ENCODE assay signal across 18 mouse cellular contexts in genomic region chr16:94066771-94067170, GRCm38 (mm10). TPM values are rescaled to one million over a fixed set of nuclear protein-coding genes. Genes with fewer than 3 reads are reported as not detected.
DNase-seq lines count a peak whose midpoint lies in the region; ATAC-seq and TF ChIP-seq lines count a peak whose summit lies in the region.
"Had no signal": no experiment of that assay in that cellular context is flagged by ENCODE, and none has a peak within 500 bp of the region (broad histone marks: within the 10 kb centered on the region; RNA-seq: fewer than 3 reads in every experiment).

No protein-coding gene starts in this region.

- WGBS in heart, embryonic 14.5 days, result 41% methylated on average over 6 of the region's 6 CpGs
- 60% methylated on average over 6 of the region's 6 CpGs for WGBS in liver, embryonic 13.5 days (ENCODE audit: insufficient replicate concordance)
- 54% methylated on average over 6 of the region's 6 CpGs for WGBS in liver, postnatal 0 days (ENCODE audit: insufficient replicate concordance)

- H3K27ac ChIP-seq in heart, embryonic 14.5 days (replicated peaks in 1 of 2; ENCODE audit: control insufficient read depth in 1 of 2, insufficient read depth in 1 of 2, low read depth in 2 of 2, low read length in 2 of 2), result no peak overlapping the region
- H3K27ac ChIP-seq in liver, embryonic 13.5 days, result no peak overlapping the region
- H3K27ac ChIP-seq in liver, postnatal 0 days (ENCODE audit: low read depth), result no peak overlapping the region
- no peak overlapping the region for H3K27ac ChIP-seq in ES-E14 (ENCODE audit: insufficient read depth, low read depth, low read length, poor library complexity, severe bottlenecking)
- H3K27ac ChIP-seq: forebrain, embryonic 15.5 days; neural tube, embryonic 12.5 days; stomach, embryonic 15.5 days had no signal

- no peak overlapping the region for H3K9ac ChIP-seq in heart, embryonic 14.5 days (ENCODE audit: low read length)
- H3K9ac ChIP-seq in liver, embryonic 13.5 days, result no peak overlapping the region
- H3K9ac ChIP-seq in liver, postnatal 0 days (replicated peaks), result no peak overlapping the region
- peak overlapping the region; percentile 63; the same call in 1 of the 2 replicates for H3K9ac ChIP-seq in ES-E14 (ENCODE audit: insufficient read depth, low read depth, low read length, poor library complexity, severe bottlenecking)
- H3K9ac ChIP-seq: forebrain, embryonic 15.5 days; neural tube, embryonic 12.5 days; stomach, embryonic 15.5 days had no signal

- ATAC-seq in heart, embryonic 14.5 days (ENCODE audit: insufficient number of reproducible peaks, insufficient read depth, low FRiP score, low read depth), result no peak
- ATAC-seq in liver, embryonic 13.5 days (ENCODE audit: low read depth), result no peak
- ATAC-seq in liver, postnatal 0 days, result no peak
- ATAC-seq: forebrain, embryonic 15.5 days had no signal

- no peaks in the 10 kb centered on the region; the same call in 1 of the 2 replicates for H3K27me3 ChIP-seq in heart, embryonic 14.5 days (ENCODE audit: control insufficient read depth, insufficient read depth, low read length)
- H3K27me3 ChIP-seq in liver, embryonic 13.5 days, result no peaks in the 10 kb centered on the region
- no peaks in the 10 kb centered on the region for H3K27me3 ChIP-seq in liver, postnatal 0 days (ENCODE audit: insufficient read depth, low read length)
- H3K27me3 ChIP-seq: stomach, embryonic 15.5 days had no signal

- TF ChIP-seq CTCF in liver, postnatal 0 days (IDR thresholded peaks at IDR 0.05; ENCODE audit: low read depth), result no peak

- peaks cover 6 to 11% of the 10 kb centered on the region in 2 experiments for H3K4me1 ChIP-seq in heart, embryonic 14.5 days (ENCODE audit: control insufficient read depth in 2 of 2, insufficient read depth in 2 of 2, low read length in 2 of 2)
- H3K4me1 ChIP-seq in liver, embryonic 13.5 days (replicated peaks), result peaks cover 5% of the 10 kb centered on the region; the same call in 1 of the 2 replicates
- no peaks in the 10 kb centered on the region for H3K4me1 ChIP-seq in liver, postnatal 0 days (ENCODE audit: insufficient read depth)
- peaks cover 0 to 6% of the 10 kb centered on the region in 2 experiments; a peak in 1 of 4 replicates for H3K4me1 ChIP-seq in ES-E14 (ENCODE audit: control insufficient read depth in 2 of 2, insufficient read depth in 2 of 2, low read length in 2 of 2, poor library complexity in 1 of 2)
- H3K4me1 ChIP-seq: forebrain, embryonic 15.5 days; neural tube, embryonic 12.5 days; stomach, embryonic 15.5 days had no signal

- no peak for DNase-seq in heart, postnatal 36 days
- no peak for DNase-seq in liver, embryonic 13.5 days
- DNase-seq in liver, postnatal 0 days, result no peak
- no peak for DNase-seq in ES-E14 (ENCODE audit: low read depth, low spot score)
- peak; percentile 19 for DNase-seq in fat pad, adult 2 months (ENCODE audit: extremely low read depth, low read depth, low spot score)
- no peak for DNase-seq in adrenal gland, postnatal 14 days
- no peak for DNase-seq in layer of hippocampus, postnatal 25 days (ENCODE audit: extremely low spot score in 1 of 2, low spot score in 1 of 2)
- DNase-seq: adrenal gland, adult 2 months; midbrain, embryonic 14.5 days; thymus, postnatal 14 days had no signal

- 0 out of 4 replicates have a peak overlapping the region, but pooled peaks of 1 of the 2 experiments have one; percentile 15 for H3K4me3 ChIP-seq in heart, embryonic 14.5 days (ENCODE audit: control insufficient read depth in 1 of 2, insufficient read depth in 1 of 2, low read depth in 1 of 2, low read length in 2 of 2)
- H3K4me3 ChIP-seq in liver, embryonic 13.5 days (replicated peaks), result no peak overlapping the region
- H3K4me3 ChIP-seq in liver, postnatal 0 days (ENCODE audit: low read depth, low read length), result no peak overlapping the region
- H3K4me3 ChIP-seq in ES-E14 (ENCODE audit: insufficient read depth in 1 of 2, low read depth in 1 of 2, low read length in 2 of 2, poor library complexity in 1 of 2, severe bottlenecking in 1 of 2), result peak overlapping the region; percentile 51 to 63
- H3K4me3 ChIP-seq: forebrain, embryonic 15.5 days; neural tube, embryonic 12.5 days; stomach, embryonic 15.5 days had no signal

- 0 out of 2 replicates have a peak, but pooled peaks cover 9% of the 10 kb centered on the region for H3K9me3 ChIP-seq in heart, embryonic 14.5 days (ENCODE audit: control insufficient read depth, low read length)
- peaks cover 6% of the 10 kb centered on the region; the same call in 1 of the 2 replicates for H3K9me3 ChIP-seq in liver, embryonic 13.5 days (replicated peaks)
- H3K9me3 ChIP-seq in liver, postnatal 0 days (ENCODE audit: low read length), result no peaks in the 10 kb centered on the region
- no peaks in the 10 kb centered on the region for H3K9me3 ChIP-seq in ES-E14 (ENCODE audit: control insufficient read depth, insufficient read depth, low read depth, low read length)
- H3K9me3 ChIP-seq: forebrain, embryonic 15.5 days; neural tube, embryonic 12.5 days; stomach, embryonic 15.5 days had no signal

- no peak for TF ChIP-seq EP300 in liver, postnatal 0 days (IDR thresholded peaks at IDR 0.05; ENCODE audit: low read depth)

- intact Hi-C loops in heart, postnatal 36 days (cut with DNase I), result no loop called here

- no peaks in the 10 kb centered on the region for H3K36me3 ChIP-seq in heart, embryonic 14.5 days (ENCODE audit: control insufficient read depth, insufficient read depth, low read length)
- no peaks in the 10 kb centered on the region for H3K36me3 ChIP-seq in liver, embryonic 13.5 days
- H3K36me3 ChIP-seq in liver, postnatal 0 days (replicated peaks; ENCODE audit: insufficient read depth, low read length), result no peaks in the 10 kb centered on the region
- no peaks in the 10 kb centered on the region for H3K36me3 ChIP-seq in ES-E14 (ENCODE audit: control insufficient read depth, insufficient read depth, low read length, poor library complexity, severe bottlenecking)
- H3K36me3 ChIP-seq: forebrain, embryonic 15.5 days; neural tube, embryonic 12.5 days; stomach, embryonic 15.5 days had no signal

- in situ Hi-C loops in ES-E14 (cut with MboI; ENCODE audit: low sequenced_read_pairs in 2 of 2, unreplicated experiment in 2 of 2), result no loop called here

- peak overlapping the region; percentile 47 for H3K4me2 ChIP-seq in heart, embryonic 14.5 days (ENCODE audit: low read length)
- H3K4me2 ChIP-seq in liver, embryonic 13.5 days, result peak overlapping the region; percentile 28; the same call in 1 of the 2 replicates
- no peak overlapping the region for H3K4me2 ChIP-seq in liver, postnatal 0 days (ENCODE audit: low read depth, low read length)
- H3K4me2 ChIP-seq: forebrain, embryonic 15.5 days had no signal

TF ChIP-seq in ES-E14, 5 proteins besides CTCF, POLR2A, EP300 and RAD21:
- TF ChIP-seq CHD2 (IDR thresholded peaks at IDR 0.05; ENCODE audit: low read depth, low read length), result no peak
- no peak for TF ChIP-seq ZC3H11A (IDR thresholded peaks at IDR 0.05; ENCODE audit: borderline replicate concordance, low read depth, low read length)
- no peak for TF ChIP-seq HCFC1 (IDR thresholded peaks at IDR 0.05; ENCODE audit: borderline replicate concordance, insufficient read depth, low read length)
- TF ChIP-seq MAFK (IDR thresholded peaks at IDR 0.05; ENCODE audit: insufficient read depth, low read depth, low read length), result no peak
- no peak for TF ChIP-seq ZNF384 (IDR thresholded peaks at IDR 0.05; ENCODE audit: low read depth, low read length)
TF ChIP-seq in ES-E14: peak in this region for 0.

RNA-seq across cellular contexts. Expression of gene Sim2, which starts 18.0 kb away (rescaled TPM):
- polyA plus RNA-seq in heart, embryonic 14.5 days (2014; fragmentation: Nextera tagmentation; extraction: Ambion mirVana), result 0.11 TPM in 1 of 2 replicates, not detected in the other
- total RNA-seq in heart, postnatal 36 days (2021), result not detected
- not detected in 2 replicates for polyA plus RNA-seq in liver, embryonic 13.5 days (2015; fragmentation: Nextera tagmentation; extraction: Ambion mirVana)
- not detected in 2 replicates for polyA plus RNA-seq in liver, postnatal 0 days (2015; fragmentation: Nextera tagmentation; extraction: Ambion mirVana)
- 0.13 TPM in 1 of 2 replicates, not detected in the other for total RNA-seq in ES-E14 (2012; rRNA removed)
- not detected in 2 replicates for total RNA-seq in adrenal gland, postnatal 14 days (2021)
- under 1 TPM; 0.20 to 0.23 TPM for total RNA-seq in layer of hippocampus, postnatal 25 days (2021)
- total RNA-seq: adrenal gland, adult 2 months; hematopoietic stem cell, adult 5-6 weeks had no signal
- polyA plus RNA-seq: adrenal gland, adult 2 months; intestine, postnatal 0 days; midbrain, embryonic 14.5 days had no signal

RNA-seq across cellular contexts. Expression of gene Cldn14, which starts 58.1 kb away (rescaled TPM):
- not detected in 2 replicates for polyA plus RNA-seq in heart, embryonic 14.5 days (2014; fragmentation: Nextera tagmentation; extraction: Ambion mirVana)
- total RNA-seq in heart, postnatal 36 days (2021), result not detected
- polyA plus RNA-seq in liver, embryonic 13.5 days (2015; fragmentation: Nextera tagmentation; extraction: Ambion mirVana), result 0.91 and 0.96 TPM in 2 replicates
- polyA plus RNA-seq in liver, postnatal 0 days (2015; fragmentation: Nextera tagmentation; extraction: Ambion mirVana), result 8.6 and 12.6 TPM in 2 replicates
- total RNA-seq in ES-E14 (2012; rRNA removed), result 0.36 and 0.37 TPM in 2 replicates
- 2.4 TPM in 1 of 2 replicates, not detected in the other for total RNA-seq in adrenal gland, postnatal 14 days (2021)
- 1 to 10 TPM; 3.0 to 4.2 TPM for total RNA-seq in layer of hippocampus, postnatal 25 days (2021)
- total RNA-seq: adrenal gland, adult 2 months; gastrocnemius, adult 8-10 months; hematopoietic stem cell, adult 5-6 weeks had no signal
- polyA plus RNA-seq: forebrain, embryonic 15.5 days; limb, embryonic 11.5 days; midbrain, embryonic 14.5 days had no signal

Comparison
In these comparisons a context has a peak if more than half of its experiments do, and no peak if none do; other contexts are left out.
1. H3K4me3 ChIP-seq: peak in ES-E14 (2 of 2); none in liver, embryonic 13.5 days (single experiment) and liver, postnatal 0 days (single experiment).